Mouse (Mus musculus) testis, postnatal 14 days (tissue): ENCODE measurements around the gene Sdc1.
A peak's percentile ranks its signal among the peaks of the same experiment; 100 is the strongest.

ENCODE experiments used
- DNase-seq: peaks from one replicate; pipeline ENCODE4 v3.0.0; 2021; ENCODE audit warnings: low spot score

Sdc1 gene

DNA sequence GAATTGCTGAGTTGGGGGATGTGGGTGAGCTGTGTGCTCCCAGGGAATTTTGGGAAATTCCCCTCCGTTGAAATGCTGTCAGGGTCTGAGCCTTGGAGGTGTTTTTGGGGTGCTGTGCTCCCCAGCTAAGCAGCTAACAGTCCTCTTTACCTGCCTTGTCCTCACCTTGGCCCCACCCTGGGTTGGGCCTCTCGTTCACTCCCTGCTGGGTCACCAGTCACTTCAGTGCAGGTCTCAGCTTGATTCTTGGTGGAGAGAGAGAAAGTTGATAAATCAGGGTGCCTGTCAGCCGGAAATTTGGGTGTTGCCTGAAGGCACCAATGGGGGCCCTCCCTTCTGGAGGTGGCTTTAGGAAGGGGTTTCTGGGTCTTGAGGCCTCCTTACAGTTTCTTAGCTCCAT lies 11.4 kb downstream of the Sdc1 start:
- DNase-seq: no peak

DNA sequence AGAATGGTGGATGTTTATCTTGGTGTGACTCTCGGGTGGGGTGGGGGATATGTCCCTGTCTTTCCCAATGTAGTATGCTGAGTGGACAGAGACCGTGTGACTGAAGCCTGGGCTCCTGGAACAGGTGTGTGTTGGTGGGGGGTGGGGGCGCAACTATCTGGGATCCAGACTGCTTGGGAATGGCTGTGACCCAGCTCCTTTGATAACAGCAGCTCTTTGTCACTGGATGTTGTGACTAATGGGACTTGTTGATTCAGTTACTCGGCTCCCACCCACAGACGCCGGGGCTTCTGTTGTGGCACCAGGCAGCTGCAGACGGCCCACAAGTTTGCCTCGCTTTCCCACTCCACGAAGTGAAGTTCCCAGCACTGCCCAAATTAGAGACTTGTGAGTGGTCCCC lies 13.1 kb downstream of the Sdc1 start:
- no peak for DNase-seq

DNA sequence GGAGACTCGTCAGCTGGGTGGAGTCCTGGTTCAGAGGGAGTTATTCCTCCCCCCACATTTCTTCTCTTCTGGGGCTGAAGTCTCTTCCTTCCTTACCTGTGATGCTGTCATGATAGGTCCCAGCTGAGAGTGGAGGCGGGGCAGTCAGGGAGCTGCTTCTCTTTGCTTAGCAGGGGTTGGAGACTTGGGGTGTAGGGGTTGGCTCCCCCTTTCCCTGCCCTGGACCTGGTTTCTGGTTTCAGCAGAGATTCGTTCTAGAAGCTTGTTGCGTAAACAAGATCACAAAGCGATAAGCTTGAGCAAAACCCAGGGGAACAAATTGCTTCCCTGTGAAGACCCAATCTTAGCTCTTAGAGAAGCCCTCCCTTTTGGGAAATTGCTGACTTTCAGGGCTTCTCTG lies 15.4 kb downstream of the Sdc1 start:
- DNase-seq: no peak

DNA sequence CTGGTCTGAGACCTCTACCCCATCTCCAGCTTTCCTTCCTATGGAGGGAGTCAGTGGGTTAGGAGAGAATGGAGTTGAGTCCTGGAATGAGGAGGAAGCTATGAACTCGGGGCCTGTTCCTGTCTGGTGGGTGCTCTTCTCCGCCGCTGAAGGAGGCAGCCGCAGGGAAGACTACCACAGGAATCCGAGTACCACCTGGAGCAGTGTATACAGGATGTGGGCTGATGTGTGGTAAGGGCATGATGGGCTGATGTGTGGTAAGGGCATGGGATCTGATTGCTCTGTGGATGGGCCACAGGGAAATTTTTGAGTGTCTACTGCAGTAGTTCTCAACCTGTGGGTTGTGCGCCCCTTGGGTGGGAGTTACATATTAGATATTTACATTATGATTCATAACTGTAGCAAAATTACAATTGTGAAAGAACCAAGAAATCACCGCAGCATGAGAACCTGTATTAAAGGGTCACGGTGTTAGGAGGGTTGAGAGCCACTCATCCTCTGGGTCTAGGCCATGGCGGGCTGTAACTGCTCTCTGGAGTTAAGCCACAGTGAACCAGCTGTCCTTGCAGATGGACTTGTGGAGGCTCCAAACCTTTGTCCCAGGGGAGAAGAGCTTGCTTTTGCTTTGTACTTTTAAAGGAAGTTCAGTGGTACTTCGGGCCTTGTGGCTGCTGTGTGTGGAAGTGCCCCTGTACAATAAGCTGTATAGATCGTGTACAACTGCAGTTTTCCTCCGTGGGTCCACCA lies 16.0 kb downstream of the Sdc1 start:
- no peak for DNase-seq

DNA sequence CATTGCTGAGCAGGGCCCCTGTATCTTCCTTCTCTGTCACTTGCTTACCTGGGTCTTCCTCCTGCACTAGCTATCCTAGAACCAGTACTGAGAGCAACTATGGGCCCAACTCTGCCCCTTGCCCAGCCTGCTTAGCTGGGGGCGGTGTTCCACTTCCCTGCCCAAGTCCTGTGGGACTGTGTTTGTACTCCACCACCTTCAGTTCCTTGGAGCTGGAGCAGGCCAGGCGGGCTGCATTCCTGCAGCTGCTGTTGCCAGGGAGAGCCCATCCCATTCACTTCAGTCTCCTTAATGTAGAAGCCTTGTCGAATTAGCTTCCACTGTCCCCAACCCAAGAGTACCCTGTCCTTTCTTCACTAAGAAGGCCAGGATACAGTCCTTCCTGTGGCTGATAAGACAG lies 17.3 kb downstream of the Sdc1 start:
- DNase-seq: no peak

- no peak for DNase-seq
These were observed 19.5 kb downstream of the Sdc1 start for GRCm38 (mm10) chr12:8790615-8791014.

DNA sequence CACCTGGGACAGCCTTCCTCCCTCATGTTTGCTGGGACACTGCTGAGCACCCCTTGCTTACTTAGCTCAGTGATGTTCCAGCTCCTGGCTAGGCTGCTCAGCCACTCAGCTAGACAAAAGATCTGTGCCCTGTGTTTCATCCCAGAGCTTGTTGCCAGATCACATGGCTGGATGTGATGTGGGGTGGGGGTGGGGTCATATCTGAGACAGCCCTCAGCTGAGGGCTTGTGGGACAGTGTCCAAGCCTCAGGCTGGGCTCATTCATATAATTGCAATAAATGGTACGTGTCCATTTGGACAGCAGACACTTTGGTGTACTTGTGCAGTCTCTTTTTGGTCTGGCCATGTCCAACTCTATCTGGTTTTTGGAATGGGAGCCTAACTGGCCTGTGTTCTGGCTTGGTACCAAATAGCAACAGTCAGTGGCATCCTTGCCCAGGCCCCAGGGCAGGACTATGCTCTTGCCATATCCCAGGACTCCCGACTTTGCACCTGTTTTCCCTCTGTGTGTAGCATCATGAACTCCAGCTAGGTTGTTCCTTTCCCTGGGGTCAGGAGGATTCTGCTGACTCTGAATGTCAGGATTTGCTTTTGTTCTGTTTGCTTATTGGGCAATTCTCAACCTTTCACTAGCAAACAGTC lies 22.4 kb downstream of the Sdc1 start:
- DNase-seq: no peak

DNA sequence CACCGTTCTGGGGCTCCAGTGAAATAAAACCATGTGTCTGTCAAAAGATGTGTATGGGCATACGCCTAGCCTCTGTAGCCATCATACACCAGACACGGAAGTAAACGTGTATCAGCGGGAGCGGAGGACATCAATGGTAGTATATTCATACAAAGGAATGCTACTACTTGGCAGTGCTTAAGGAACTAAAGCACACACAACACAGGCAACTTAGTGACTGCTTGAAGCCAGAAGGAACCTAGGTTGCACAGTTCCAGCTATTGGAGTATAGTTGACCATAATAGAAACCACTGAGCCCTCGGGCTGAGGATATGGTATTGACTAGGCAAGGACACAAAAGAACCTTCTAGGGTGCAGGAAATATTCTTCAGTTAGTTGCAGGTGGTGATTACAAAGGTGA lies 26.8 kb downstream of the Sdc1 start:
- no peak for DNase-seq

- DNase-seq: no peak
These were observed 27.4 kb downstream of the Sdc1 start for GRCm38 (mm10) chr12:8798486-8799020.

GRCm38 (mm10) chr12:8803421-8804076 lies 32.4 kb downstream of the Sdc1 start:
- no peak for DNase-seq

DNA sequence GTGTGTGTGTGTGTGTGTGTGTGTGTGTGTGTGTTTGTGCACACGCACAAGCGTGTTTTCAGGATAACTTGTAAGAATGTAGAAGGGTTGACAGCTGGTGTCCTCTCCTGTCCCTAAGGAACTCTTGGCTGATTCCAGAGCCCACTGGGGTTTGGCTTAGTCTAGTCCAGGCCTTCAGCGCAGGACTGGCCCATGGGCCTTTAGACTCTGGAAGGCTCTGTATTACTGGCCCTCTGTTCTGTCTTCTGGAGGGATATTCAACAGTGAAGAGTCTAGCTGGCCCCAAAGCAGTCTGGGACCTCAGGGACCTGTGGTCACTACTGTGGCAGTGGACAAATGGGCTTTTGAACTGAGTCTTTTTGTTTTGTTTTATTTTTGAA lies 32.9 kb downstream of the Sdc1 start:
- no peak for DNase-seq

GRCm38 (mm10) chr12:8804934-8805722 lies 34.0 kb downstream of the Sdc1 start:
- no peak for DNase-seq

GRCm38 (mm10) chr12:8809086-8809485 lies 38.0 kb downstream of the Sdc1 start:
- DNase-seq: no peak

DNA sequence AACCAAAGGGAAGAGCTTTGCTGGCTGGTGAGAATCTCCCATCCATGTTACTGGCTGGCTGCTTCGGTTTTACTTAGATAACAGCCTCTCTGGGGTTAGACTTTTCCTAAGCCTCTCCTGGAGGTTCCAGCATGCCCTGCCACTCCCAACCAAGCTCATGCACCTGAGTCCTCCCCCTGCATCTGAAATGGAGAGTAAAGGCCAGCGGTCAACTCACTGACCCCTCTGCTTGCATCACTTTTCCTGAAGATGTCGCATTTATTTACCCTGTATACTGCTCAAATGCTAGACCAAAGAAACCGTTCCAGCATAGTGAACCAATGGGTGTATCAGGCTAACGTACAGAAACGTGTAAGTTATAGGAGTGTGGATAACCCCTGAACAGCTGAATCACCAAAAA lies 38.5 kb downstream of the Sdc1 start:
- no peak for DNase-seq

DNA sequence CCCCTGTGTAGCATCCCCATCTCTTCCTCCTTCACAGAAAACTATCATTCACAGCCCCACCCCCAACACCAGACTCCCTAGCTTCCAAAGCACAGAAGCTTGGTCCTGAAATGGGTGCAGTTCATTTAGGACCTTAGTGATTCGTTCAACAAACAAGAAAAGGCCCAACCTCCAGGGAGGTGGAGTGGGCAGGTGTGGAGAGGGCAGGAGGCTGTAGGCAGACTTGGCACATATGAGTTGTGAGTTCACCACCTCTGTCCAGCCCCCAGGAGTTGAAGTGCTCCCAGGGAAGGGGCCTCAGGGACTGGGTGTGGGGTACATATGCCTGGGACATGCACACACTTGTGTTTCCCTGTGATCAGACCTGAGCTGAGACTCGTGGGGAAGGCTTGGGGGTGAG lies 39.8 kb downstream of the Sdc1 start:
- no peak for DNase-seq

DNA sequence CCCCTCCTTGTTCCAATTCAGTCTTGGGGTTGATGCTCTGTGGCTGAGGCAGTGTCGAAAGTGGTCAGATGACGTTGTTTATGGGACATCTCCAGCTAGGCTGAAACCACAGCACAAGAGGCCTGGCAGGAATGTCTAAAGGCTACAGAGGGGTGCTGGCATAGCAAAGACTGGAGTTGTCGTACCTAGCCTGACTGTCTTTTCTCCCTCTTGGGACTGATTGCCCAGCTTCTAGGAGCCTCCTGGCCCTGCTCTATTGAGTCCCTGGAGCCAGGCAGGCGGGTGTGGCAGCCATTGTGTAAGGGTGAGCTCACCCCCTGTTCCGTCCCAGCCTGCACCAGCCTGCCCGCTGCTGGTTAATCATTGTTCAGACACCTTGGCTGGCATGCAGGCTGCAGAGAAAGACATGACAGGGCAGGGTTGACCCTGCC lies 40.3 kb downstream of the Sdc1 start:
- DNase-seq: no peak

- no peak for DNase-seq
These were observed 40.9 kb downstream of the Sdc1 start for GRCm38 (mm10) chr12:8811894-8812560.

DNA sequence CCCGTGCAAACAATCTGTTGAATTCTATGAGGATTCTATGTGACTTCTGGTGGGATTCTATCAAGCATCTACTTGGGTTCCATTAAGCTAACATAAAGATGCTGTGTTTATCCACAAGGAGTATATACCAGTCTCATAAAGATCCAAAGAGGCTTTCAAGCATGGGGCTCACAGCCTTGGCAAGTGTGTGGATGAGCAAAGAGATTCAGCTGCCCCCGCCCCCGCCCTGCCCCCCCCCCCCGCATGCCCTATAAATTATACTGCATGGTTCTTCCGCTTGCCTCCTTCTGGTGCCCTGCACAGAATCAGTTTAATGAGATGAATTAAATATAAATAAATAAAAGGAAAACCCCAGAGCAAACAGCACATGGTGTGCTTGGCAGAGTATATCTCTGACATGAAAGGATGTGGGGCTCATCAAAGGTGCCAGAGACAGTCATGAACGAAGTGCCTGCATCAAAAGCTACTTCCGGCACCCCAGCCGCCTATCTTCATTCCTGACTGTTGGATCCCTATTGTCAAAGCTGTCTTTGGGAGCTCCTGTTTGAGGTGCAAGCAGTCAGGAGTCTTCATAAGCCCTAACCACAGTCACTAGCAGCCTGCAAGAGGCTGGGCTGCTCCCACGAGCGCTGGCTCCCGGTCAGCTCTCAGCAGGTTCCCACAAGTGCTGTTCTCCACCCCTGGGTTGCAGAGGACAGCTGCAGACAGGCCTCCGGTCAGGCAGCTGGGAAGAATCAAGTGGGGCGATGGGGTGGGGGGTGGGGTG lies 46.5 kb downstream of the Sdc1 start:
- DNase-seq: peak; percentile 41

DNA sequence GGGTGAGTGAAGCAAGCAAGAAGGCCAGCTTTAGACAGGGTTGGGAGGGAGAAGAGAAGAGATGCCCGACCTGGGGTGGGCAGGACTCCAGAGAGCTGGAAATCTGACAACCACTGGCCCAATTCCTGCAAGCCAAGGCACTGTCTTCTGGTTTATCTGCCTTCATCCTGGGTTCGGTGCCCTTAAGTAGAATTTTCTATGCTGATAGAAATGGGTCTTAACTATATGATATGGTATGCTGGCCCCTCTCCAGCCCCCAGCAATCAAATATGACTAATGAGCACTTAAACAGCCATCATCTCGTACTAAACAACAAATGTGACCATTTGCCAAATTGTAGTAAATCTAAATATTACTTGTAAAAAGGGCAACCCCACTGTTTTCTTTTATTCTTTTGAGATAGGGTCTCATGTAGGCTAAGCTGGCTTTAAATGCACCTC lies 47.1 kb downstream of the Sdc1 start:
- no peak for DNase-seq

DNA sequence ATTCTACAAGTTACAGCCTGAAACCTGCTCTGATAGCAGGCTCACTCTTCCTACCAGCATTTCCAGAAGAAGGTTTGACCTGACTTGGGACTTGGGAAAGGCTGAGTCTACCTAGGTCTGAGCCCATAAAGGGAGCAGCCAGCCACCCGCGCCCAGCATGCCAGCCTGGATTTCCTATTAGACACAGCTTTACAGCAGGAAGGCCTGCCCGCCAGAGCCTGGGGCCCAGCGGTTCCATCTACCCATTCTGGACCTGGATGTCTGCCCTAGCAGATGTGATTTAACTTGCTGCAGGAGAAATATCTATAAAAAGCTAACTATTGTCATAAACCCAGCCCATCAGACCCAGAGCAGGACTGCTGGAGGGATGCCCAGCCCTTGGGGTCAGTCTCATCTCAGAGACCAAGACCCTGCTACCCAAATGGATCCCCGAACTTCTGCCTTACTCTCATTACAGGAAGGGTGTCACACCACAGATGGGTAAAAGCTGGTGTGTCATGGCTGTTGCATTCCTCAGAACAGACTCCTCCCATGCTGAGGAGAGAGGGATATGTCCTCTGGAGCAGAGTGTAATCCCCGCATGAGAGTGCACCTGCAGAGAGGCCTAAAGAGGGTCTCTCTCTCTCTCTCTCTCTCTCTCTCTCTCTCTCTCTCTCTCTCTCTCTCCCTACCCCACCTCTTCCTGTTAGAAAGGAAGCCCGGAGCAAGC lies 54.0 kb downstream of the Sdc1 start:
- no peak for DNase-seq
